Mouse (Mus musculus) right cerebral cortex, adult 18-20 months (tissue): ENCODE measurements around the gene Mad2l2.
A peak's percentile ranks its signal among the peaks of the same experiment; 100 is the strongest.

Source experiments
- DNase-seq: peaks from one replicate; pipeline ENCODE4 v3.0.0; 2022; ENCODE audit warnings: mixed read lengths

The Mad2l2 gene

GRCm38 (mm10) chr4:148149540-148149939, 19.4 kb downstream of the Mad2l2 start:
- no peak for DNase-seq

DNA sequence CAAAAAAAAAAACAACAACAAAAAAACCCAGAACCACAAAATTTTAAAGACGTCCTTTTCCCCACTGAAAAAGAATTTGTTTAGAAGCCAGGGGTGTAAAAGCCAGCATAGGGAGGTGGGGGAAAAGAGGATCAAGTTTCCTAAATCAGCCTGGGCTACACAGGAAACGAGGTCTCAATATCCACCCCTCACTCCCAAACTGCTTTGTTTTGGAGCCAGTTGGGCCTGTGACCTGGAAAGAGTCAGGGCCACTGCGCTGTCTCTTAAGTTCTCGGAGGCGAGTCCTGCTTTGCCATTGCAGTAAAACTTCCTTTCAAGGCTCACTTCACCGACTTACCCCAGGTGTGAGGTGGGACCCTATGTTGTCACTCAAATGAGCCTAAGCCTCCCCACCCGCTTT, 20.1 kb downstream of the Mad2l2 start:
- no peak for DNase-seq

DNA sequence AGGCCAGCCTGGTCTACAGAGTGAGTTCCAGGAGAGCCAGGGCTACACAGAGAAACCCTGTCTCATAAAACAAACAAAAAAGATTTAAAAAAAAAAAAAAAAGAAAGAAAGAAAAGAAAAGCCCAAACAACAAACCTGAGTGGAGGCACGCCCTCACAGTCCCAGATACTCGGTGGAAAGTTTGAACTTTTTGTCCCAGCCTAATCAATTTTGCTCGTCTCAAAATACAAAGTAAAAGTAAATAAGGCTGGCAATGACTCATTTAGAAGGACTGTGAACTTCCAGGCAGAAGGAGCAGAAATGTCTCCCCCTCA, 20.7 kb downstream of the Mad2l2 start:
- no peak for DNase-seq

GRCm38 (mm10) chr4:148151267-148152168, 21.3 kb downstream of the Mad2l2 start, which contains the start of gene Fbxo6:
Fbxo6 (minus strand) TSS chr4:148152140.
- DNase-seq: peak; percentile 90

DNA sequence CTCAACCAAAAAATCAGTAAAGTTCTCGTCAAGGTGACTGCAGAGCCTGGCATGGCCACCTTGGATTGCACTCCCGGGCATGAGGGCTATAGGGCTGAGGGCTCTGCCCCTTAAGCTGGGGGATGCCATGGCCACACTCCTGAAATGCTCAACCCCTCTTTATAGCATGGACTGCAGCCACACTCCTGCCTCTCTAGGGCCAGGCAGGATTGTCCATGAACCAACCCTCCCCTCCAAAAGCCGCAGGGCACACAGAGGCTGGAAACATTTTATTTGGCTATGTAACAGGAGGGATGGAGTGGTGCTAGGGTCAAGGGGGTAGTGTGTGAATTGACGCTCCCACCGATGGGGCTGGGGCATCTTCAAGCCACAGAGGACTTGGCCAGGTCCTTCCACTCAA, 22.4 kb downstream of the Mad2l2 start:
- no peak for DNase-seq

GRCm38 (mm10) chr4:148154006-148154405, 23.8 kb downstream of the Mad2l2 start:
- DNase-seq: no peak

- peak; percentile 39 for DNase-seq
Observed at GRCm38 (mm10) chr4:148154982-148155381, 24.8 kb downstream of the Mad2l2 start.

DNA sequence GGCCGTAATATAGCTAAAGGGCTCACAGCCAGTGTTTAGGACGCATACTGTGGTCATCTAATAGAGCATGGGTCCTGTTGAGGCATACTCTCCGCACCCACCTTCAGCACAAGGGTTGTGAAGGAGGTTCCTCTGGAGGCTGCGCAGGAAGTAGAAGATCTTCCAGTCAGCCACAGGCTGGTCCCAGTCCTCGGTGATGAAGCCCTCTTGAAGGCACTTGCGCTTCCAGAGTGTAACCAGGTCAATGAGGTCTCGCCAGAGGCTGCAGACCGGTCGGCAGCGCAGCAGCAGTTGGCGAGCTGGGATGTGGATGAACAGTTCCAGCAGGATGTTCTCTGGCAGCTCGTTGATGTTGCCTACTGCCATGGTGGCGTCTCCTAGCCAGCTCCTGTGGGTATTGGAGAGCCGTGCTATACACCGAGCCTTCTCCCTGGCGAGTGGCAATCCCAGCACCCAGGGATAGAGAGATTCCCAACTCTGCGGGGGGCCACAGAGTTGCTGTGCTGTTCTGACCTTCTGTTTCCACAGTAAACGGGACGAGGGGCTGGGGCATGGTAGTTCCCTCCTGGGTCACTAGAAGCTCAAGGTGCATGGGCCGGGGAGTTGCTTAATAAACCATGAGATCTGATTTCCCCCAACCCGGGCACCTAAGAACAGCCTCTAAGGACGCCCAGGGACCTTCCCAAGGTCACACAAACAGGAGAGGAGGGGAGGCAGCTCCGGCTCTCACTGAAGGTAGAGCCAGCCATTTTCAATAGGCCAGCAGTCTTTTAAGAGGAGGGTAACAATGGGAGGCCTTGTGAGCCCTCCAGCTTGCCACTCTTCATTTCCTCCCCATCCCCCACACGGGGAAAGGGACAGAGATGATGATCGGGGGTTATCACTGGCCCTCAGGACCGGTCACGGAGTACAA, 28.5 kb downstream of the Mad2l2 start:
- peak; percentile 63 for DNase-seq

DNA sequence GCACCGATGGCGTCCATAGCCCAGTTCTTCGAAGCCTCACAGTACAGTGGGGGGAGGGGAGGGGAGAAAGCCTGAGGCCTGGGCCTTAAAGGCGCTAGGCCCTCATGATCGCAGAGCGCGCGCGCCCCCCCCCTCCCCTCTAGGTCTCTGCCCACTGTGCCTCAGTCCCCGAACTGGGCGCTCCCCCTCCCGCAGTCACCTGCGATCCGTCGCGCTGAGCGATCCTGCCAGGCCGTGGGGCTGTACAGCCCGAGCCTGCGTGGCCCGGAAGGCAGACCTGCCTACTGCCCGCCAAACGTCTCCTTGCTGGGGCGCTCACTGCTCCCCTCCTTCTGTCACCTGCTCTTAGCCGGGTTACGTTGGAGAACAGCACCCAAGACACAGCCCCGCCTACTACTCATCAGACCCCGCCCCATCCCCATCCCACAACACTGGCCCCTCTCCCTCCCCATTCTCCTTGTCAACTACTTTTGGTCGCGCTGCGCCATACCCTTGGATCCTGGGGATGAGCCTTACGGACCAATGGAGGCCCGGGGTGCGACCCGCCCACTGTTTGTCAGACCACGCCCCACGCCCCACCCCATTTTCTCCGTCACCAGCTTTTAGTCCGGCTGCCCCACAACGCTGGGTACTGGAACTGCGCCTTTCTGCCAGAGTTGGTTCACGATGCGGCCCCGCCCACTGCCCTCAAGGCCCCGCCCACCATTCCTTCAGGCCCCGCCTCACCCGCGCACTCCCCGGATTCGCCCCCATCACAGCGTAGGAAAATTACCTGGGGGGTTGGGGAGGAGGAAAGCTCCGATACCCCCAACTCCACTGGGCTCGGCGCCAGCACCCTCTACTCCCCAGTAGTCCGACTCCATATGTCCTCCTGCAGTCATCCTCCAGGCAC, 29.6 kb downstream of the Mad2l2 start:
- DNase-seq: peak; percentile 99

- DNase-seq: peak; percentile 70
Observed at GRCm38 (mm10) chr4:148160436-148161390, 30.5 kb downstream of the Mad2l2 start, which contains the start of the genes Fbxo44 and Fbxo2. Fbxo44 (minus strand) TSS chr4:148160482. Fbxo2 (plus strand) TSS chr4:148160621.

DNA sequence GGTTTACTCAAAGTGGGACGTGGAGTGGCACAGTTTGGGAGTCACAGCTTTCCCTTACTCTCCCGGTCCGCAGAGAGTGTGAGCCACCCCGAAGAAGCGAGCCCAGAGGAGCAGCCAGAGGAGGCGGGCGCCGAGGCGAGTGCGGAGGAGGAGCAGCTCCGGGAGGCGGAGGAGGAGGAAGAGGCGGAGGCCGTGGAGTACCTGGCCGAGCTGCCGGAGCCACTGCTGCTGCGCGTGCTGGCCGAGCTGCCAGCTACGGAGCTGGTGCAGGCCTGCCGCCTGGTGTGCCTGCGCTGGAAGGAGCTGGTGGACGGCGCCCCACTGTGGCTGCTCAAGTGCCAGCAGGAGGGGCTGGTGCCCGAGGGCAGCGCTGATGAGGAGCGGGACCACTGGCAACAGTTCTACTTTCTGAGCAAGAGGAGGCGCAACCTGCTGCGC, 33.8 kb downstream of the Mad2l2 start:
- peak; percentile 87 for DNase-seq

- no peak for DNase-seq
Observed at GRCm38 (mm10) chr4:148164461-148164860, 34.3 kb downstream of the Mad2l2 start.

DNA sequence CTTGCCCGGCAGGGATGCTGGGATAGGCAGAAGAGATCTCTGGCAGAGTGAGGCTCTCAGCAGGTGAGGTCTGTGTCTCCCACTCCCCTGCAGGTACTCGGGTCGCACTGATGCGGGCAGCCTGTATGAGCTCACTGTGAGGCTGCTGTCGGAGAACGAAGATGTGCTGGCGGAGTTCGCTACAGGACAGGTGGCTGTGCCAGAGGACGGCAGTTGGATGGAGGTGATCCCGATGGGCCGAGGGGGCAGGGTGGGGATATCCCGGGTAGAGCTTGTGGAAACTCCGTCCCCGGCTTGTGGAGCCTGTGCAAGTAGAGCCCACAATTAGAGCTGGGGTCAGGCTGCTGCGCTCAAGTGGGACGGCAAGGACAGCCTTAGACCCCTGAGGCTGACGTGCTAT, 35.4 kb downstream of the Mad2l2 start:
- no peak for DNase-seq

GRCm38 (mm10) chr4:148166431-148166830, 36.2 kb downstream of the Mad2l2 start:
- peak; percentile 88 for DNase-seq

GRCm38 (mm10) chr4:148166986-148167385, 36.8 kb downstream of the Mad2l2 start:
- peak; percentile 66 for DNase-seq

GRCm38 (mm10) chr4:148168287-148168686, 38.1 kb downstream of the Mad2l2 start:
- DNase-seq: peak; percentile 62

GRCm38 (mm10) chr4:148169586-148169985, 39.4 kb downstream of the Mad2l2 start:
- DNase-seq: no peak

- peak; percentile 45 for DNase-seq
Observed at GRCm38 (mm10) chr4:148170842-148171241, 40.7 kb downstream of the Mad2l2 start.

GRCm38 (mm10) chr4:148171261-148171660, 41.1 kb downstream of the Mad2l2 start:
- no peak for DNase-seq

DNA sequence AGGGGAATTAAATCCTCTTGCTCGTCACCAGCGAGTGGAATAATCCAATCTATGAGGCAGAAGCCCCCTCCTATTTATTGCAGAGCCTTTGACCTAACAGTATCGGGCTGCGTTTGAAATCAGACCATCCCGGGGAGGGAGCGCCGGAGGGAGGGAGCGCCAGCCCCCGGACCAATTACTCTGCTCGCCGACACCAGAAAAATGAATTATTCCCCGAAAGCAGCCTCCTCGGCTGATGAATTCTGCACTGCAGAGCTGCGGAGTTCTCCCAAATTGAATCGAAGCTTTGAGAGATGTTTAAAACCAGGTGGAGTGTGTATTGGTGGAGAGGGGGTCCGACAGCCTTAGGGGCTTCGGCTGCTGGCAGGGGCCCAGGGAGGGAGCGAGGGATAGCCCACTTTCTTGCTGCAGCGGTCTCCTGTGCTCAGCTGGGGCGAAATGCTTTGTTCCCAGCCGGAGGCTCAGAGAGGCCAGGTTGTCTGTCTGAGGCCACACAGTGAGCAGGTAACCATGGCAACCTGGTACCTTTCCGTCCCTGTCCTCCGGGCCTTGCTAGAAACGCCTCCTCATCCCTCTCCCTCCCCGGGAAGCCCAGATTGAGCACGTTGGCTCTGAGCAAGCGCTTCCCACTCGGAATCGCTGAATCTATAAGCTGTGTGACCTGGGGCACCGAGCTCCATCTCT, 43.8 kb downstream of the Mad2l2 start:
- DNase-seq: peak; percentile 85

- no peak for DNase-seq
Observed at GRCm38 (mm10) chr4:148174495-148174862, 44.3 kb downstream of the Mad2l2 start.
